Mouse (Mus musculus) embryonic fibroblast, embryonic 13.5 days (primary cell): ENCODE data around the gene Nelfb.

ENCODE experiments used
- CTCF ChIP-seq: IDR thresholded peaks from 2 replicates; pipeline ENCODE4 v1.5.1; 2011; ENCODE audit warnings: mild to moderate bottlenecking, control low read depth, low read length, moderate library complexity, borderline replicate concordance; ENCODE audit not compliant: insufficient read depth
- POLR2A ChIP-seq: IDR thresholded peaks from 2 replicates; pipeline ENCODE4 v1.6.1; 2011; ENCODE audit warnings: low read depth, mild to moderate bottlenecking, control low read depth, low read length, moderate library complexity

GRCm38 (mm10) chr2:25169778-25170177 is 41.5 kb downstream of the Nelfb start:
- no peak for TF ChIP-seq CTCF
- no peak for TF ChIP-seq POLR2A
